Comparison of ENCODE assay signal across 31 mouse cellular contexts in the genomic region with DNA sequence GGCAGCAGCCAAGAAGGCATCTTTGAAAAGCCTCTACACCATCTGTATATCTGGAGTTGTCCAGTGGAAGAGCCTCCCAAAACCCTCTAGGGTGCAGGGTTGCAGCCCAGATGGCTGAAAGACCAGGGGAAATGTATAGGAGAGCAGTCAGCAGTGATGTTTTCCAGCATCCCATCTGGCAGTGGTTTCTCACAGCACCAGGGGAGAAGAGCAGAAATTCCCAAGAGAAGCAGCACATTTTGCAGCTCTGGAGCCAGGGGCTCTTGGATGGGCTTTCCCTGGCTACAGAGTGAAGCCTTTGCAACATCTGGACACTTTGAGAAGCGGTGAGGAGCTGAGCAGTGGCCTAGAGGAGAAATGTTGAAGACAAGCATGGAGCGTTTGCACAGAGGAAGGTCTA. TPM values are rescaled to one million over a fixed set of nuclear protein-coding genes. Genes with fewer than 3 reads are reported as not detected.
"Had no signal": no experiment of that assay in that cellular context is flagged by ENCODE, and none has a peak within 500 bp of the region (broad histone marks: within the 10 kb centered on the region; RNA-seq: fewer than 3 reads in every experiment).

No protein-coding gene starts in this region.

- H3K27me3 ChIP-seq: limb, embryonic 13.5 days; liver, embryonic 12.5 days; liver, embryonic 15.5 days; lung, embryonic 15.5 days; megakaryocyte, embryonic 14.5 days; midbrain, embryonic 13.5 days; neural tube, embryonic 13.5 days; stomach, embryonic 15.5 days had no signal

- H3K9ac ChIP-seq: limb, embryonic 13.5 days; liver, embryonic 12.5 days; liver, embryonic 15.5 days; lung, embryonic 15.5 days; midbrain, embryonic 13.5 days; neural tube, embryonic 13.5 days; stomach, embryonic 15.5 days had no signal

- H3K4me3 ChIP-seq: left cerebral cortex, adult 2 months; limb, embryonic 10.5 days; limb, embryonic 13.5 days; liver, embryonic 12.5 days; liver, embryonic 15.5 days; lung, embryonic 15.5 days; megakaryocyte, embryonic 14.5 days; midbrain, embryonic 10.5 days; midbrain, embryonic 13.5 days; myocyte; neural tube, embryonic 13.5 days; stomach, embryonic 15.5 days had no signal

- H3K27ac ChIP-seq: left cerebral cortex, adult 2 months; limb, embryonic 10.5 days; limb, embryonic 13.5 days; liver, embryonic 12.5 days; liver, embryonic 15.5 days; lung, embryonic 15.5 days; midbrain, embryonic 10.5 days; midbrain, embryonic 13.5 days; neural tube, embryonic 13.5 days; stomach, embryonic 15.5 days had no signal

- H3K4me2 ChIP-seq: limb, embryonic 13.5 days; liver, embryonic 12.5 days; liver, embryonic 15.5 days; lung, embryonic 15.5 days; midbrain, embryonic 13.5 days; neural tube, embryonic 13.5 days; stomach, embryonic 15.5 days had no signal

- H3K36me3 ChIP-seq: limb, embryonic 10.5 days; limb, embryonic 13.5 days; liver, embryonic 12.5 days; liver, embryonic 15.5 days; lung, embryonic 15.5 days; stomach, embryonic 15.5 days had no signal

- H3K9me3 ChIP-seq: limb, embryonic 10.5 days; limb, embryonic 13.5 days; liver, embryonic 12.5 days; liver, embryonic 15.5 days; lung, embryonic 15.5 days; midbrain, embryonic 10.5 days; midbrain, embryonic 13.5 days; neural tube, embryonic 13.5 days; stomach, embryonic 15.5 days had no signal

- DNase-seq: kidney, adult 11 months; kidney, postnatal 25 days; layer of hippocampus, postnatal 36 days; liver; lung, adult 18-20 months; lung, postnatal 10 days; lung, postnatal 36 days; retina, postnatal 1 day; right cerebral cortex, postnatal 25 days; spleen, adult 18-20 months; thymus, postnatal 25 days had no signal

- ATAC-seq: liver, embryonic 12.5 days; midbrain, embryonic 13.5 days; midbrain, embryonic 16.5 days had no signal

- H3K4me1 ChIP-seq: limb, embryonic 10.5 days; limb, embryonic 13.5 days; liver, embryonic 12.5 days; liver, embryonic 15.5 days; lung, embryonic 15.5 days; megakaryocyte, embryonic 14.5 days; midbrain, embryonic 10.5 days; midbrain, embryonic 13.5 days; neural tube, embryonic 13.5 days; stomach, embryonic 15.5 days had no signal

RNA-seq across cellular contexts. Expression of a gene that starts 30.3 kb away (rescaled TPM):
- total RNA-seq: monocyte, adult 5-6 weeks; neutrophil, adult 5-6 weeks had no signal
- polyA plus RNA-seq: liver, embryonic 15.5 days; myocyte had no signal

RNA-seq across cellular contexts. Expression of a gene that starts 59.0 kb away (rescaled TPM):
- total RNA-seq: layer of hippocampus, adult 8-10 months; layer of hippocampus, postnatal 10 days; layer of hippocampus, postnatal 36 days; left cerebral cortex, adult 2 months; left cerebral cortex, postnatal 14 days; monocyte, adult 5-6 weeks; neutrophil, adult 5-6 weeks had no signal
- polyA plus RNA-seq: kidney, embryonic 14.5 days; limb, embryonic 10.5 days; limb, embryonic 13.5 days; liver, embryonic 12.5 days; liver, embryonic 15.5 days; lung, embryonic 15.5 days; midbrain, embryonic 10.5 days; midbrain, embryonic 13.5 days; midbrain, embryonic 16.5 days; myocyte; neural tube, embryonic 13.5 days; stomach, embryonic 15.5 days; thymus, postnatal 0 days had no signal
